Mouse (Mus musculus): ENCODE results near the gene Efcab2. TPM values are rescaled to one million over a fixed set of nuclear protein-coding genes. Genes with fewer than 3 reads are reported as not detected.

The Efcab2 gene
- total RNA-seq, 2 experiments from 2014 or later = 8.1 to 11.1 TPM

DNA sequence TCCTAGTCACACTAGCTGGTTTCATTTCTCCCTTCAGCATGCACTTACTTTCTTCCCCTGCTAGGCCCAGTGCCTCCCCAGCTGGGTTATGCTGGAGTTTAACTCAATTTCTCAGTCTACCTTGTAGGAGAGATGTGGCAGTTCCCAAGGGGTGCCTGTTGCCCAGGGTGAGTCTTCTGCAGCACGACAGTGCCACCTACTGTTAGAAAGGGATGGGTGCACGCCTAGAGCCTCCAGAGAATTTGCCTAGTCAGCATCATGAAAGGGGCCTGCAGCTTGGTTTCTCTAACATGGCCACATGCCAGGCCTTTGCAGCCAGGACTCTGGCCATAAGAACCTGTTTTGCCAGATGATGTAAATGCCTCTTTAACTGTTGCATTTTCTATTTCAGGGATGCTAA lies 57.8 kb downstream of the Efcab2 start:
- peak; percentile 99; the same call in 1 of the 2 replicates for TF ChIP-seq CTCF (conservative IDR thresholded peaks at IDR 0.05)
- Histone ChIP-seq H3K4me3 (no peak overlapping the region), H3K27ac (no peak overlapping the region)
- DNase-seq (ENCODE audit: low spot score in 2 of 2) = peak; percentile 84 to 85

DNA sequence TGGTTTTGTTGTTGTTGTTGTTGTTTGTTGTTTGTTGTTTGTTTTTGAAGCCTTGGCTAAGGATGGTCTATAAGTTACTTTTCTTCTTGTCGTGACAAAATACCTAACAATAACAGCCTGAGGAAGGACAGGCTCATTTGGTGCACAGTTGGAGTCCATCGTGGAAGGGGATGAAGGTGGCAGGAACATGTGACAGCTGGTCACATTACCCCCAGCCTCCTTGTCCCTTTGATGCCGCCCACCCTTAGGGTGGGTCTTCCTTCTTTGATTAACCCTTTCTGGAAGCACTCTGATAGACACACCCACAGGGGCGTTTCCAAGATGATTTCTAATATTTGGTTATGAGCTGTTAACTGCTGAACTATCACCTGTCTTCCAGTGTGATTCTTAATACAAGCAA lies 58.3 kb downstream of the Efcab2 start:
- H3K4me3 ChIP-seq = no peak overlapping the region
- TF ChIP-seq CTCF (conservative IDR thresholded peaks at IDR 0.05) = no peak
- no peak overlapping the region for H3K27ac ChIP-seq
- DNase-seq (ENCODE audit: low spot score in 2 of 2) = no peak

DNA sequence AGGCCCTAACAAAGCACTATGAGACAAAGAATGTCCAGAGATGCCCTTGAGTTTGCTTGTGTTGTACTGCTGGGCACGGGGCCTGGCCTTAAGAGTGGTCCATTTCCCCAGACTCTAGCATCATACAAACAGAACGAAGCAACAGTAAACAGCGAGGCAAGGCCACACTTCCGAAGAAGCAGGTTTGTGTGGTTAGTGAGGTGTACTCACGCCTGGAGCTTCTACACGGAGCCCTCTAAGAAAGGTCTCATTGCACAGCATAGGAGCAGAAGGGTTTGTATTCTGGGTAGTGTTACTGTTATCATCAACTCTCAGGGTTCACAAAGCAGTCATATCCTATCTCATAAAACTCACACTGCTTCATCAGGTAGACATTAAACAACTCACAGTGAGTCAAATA lies 61.7 kb downstream of the Efcab2 start:
- Histone ChIP-seq H3K4me3 (no peak overlapping the region), H3K27ac (no peak overlapping the region)
- TF ChIP-seq CTCF (conservative IDR thresholded peaks at IDR 0.05) = no peak
- no peak for DNase-seq (ENCODE audit: low spot score in 2 of 2)

DNA sequence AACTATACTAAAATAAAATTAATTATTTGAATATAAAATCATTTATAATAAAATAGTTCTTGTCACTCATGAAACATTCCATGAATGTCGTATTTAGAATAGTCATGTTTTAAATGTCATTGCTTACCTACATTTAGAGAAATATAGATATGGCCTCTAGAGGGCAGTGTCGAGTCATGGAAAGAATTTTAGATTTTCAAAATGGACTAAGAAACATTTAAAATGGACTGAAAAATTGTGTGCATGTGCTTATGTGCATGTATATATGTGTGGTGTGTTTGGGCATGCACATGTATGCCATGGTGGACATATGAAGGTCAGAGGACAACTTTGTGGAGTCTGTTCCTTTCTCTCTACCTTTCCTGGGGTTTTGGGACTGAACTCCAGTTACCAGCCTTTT lies 62.4 kb downstream of the Efcab2 start:
- TF ChIP-seq CTCF (conservative IDR thresholded peaks at IDR 0.05) = peak; percentile 94
- DNase-seq (ENCODE audit: low spot score in 2 of 2) = peak; percentile 16 to 60
- H3K27ac ChIP-seq = no peak overlapping the region
- no peak overlapping the region for H3K4me3 ChIP-seq

DNA sequence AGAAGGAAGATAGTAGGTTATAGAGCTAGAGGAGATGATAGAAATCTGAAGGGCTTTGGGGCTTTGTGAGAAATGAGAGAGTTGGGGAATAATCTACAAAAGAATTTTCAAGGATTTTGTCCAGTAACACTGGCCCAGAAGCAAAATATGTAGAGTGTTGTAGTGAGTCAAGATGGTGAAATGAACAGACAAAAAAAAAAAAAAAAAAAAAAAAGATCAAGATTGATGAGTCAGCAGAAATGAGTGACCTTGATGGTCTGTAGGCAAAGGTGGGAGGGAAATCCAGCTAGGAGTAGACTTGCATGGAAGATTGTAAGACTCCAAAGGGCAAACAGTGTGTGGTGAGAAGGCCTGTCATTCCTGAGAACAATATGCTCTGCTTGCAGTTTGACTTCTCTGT lies 78.0 kb downstream of the Efcab2 start:
- DNase-seq (ENCODE audit: low spot score in 2 of 2) = no peak
- no peak for TF ChIP-seq CTCF (conservative IDR thresholded peaks at IDR 0.05)
- H3K27ac ChIP-seq = no peak overlapping the region
- no peak overlapping the region for H3K4me3 ChIP-seq

DNA sequence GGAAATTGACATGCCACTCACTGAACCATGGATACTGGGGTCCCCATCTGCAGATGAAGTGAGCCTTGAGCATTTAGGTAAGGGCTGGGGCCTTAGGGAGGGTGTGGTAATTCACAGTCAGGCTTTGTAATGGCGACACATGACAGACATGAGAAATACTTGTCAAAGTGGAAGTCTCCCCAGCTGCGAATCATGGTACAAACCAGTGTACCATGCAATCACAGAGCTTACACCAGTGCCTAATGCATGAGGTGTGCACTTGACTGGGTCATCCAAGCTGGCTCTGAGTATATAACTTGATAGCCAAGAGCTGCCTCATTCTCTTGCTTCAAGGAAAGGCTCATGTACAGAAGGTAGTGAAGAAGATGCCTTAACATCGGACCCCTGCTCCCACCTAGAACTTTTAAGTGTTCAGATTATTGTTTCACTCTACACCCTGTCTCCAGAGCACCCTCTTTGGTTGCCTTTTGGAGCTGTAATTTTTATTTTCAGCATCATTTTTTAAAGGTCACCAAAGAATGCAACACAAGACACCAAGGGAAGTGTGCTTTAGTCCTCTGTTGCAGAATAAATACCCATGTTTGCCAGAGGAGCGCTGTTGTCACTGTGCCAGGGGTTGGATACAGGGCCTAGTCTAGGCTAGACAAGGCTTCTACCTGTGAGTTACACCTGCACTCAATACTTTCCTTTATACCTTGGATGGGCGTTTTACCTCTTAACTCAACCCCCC lies 79.4 kb downstream of the Efcab2 start:
- Histone ChIP-seq H3K27ac (no peak overlapping the region), H3K4me3 (no peak overlapping the region)
- no peak for DNase-seq (ENCODE audit: low spot score in 2 of 2)
- peak; percentile 40 for TF ChIP-seq CTCF (conservative IDR thresholded peaks at IDR 0.05)

DNA sequence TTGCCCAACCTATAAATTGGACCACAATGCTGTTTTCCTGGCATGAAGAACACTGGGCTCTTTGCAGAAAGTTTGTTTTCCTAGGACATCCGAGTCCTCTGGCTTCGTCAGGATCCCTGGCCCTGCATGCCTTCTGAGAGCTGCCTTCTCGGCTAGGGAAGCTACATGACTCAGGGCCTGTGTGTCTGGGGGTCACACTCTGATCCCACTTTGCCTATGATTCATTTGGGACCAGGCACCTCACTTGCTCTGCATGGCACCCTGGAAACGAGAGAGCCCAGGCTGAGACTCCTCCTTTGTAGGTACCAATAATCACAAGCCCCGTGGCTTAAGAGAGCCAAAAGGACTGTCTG lies 80.0 kb downstream of the Efcab2 start:
- TF ChIP-seq CTCF (conservative IDR thresholded peaks at IDR 0.05) = no peak
- DNase-seq (ENCODE audit: low spot score in 2 of 2) = no peak
- Histone ChIP-seq H3K4me3 (no peak overlapping the region), H3K27ac (no peak overlapping the region)

DNA sequence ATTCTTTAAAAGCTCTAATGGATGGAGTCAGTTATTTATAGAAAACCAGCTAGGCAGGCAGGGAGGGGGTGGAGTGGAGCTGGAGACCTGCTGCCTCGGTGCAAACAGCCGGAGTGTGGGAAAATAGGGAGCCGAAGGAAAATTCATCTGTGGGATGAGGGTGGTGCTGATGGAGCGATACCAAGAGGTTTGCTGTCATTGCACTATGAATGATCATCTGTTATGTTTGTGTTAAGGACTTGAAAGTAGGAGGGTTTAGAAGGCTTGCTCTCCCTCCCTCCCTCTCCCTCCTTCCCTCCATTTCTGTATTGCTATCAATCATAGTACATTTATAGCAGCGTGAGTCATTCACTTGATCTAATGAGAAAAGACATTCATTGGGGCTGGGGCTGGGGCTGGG lies 80.9 kb downstream of the Efcab2 start:
- no peak overlapping the region for H3K4me3 ChIP-seq
- H3K27ac ChIP-seq = peak overlapping the region; percentile 47; the same call in 1 of the 2 replicates
- peak; percentile 56 to 84 for DNase-seq (ENCODE audit: low spot score in 2 of 2)
- TF ChIP-seq CTCF (conservative IDR thresholded peaks at IDR 0.05) = no peak

DNA sequence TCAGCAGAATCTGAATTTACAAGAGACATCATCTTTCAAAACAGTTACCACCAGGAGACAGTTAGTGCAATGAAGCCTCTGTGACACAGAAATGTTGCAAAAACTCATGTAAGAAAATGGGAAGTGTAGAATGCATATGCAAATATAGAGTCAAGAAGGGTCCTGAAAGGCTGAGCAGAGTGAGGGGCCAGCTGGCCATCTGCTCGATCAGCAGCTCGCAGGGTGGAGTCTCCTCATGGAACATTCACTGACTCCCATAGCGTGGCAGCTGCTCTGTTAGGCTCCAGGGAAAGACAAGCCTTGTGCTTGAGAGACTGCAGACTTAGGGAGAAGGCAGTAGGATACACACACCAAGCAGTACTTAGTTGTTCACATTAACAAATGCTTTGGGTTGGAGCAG lies 83.2 kb downstream of the Efcab2 start:
- DNase-seq (ENCODE audit: low spot score in 2 of 2) = peak in 1 of 2 experiments; percentile 10
- Histone ChIP-seq H3K4me3 (no peak overlapping the region), H3K27ac (0 out of 2 replicates have a peak overlapping the region, but pooled peaks have one; percentile 6)
- no peak for TF ChIP-seq CTCF (conservative IDR thresholded peaks at IDR 0.05)

DNA sequence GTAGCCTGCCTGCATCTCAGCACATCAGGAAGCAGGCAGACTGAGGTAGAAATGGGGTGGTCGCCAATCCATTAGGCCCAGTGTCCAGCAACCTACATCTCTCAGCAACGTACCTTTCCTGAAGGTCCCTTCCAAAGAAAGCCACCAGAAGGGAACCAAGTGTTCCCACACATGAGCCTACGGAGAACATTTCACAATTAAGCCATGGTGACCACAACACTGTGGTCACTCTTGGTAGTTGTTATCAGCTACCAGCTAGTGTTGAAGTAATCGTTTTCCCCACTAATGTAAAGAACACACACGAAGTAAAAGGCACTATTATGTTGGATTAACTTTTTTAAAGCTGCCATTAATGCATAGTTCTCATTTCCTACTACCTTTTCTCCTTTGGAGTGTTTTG lies 85.8 kb downstream of the Efcab2 start:
- DNase-seq (ENCODE audit: low spot score in 2 of 2) = no peak
- Histone ChIP-seq H3K4me3 (no peak overlapping the region), H3K27ac (no peak overlapping the region)
- TF ChIP-seq CTCF (conservative IDR thresholded peaks at IDR 0.05) = no peak

DNA sequence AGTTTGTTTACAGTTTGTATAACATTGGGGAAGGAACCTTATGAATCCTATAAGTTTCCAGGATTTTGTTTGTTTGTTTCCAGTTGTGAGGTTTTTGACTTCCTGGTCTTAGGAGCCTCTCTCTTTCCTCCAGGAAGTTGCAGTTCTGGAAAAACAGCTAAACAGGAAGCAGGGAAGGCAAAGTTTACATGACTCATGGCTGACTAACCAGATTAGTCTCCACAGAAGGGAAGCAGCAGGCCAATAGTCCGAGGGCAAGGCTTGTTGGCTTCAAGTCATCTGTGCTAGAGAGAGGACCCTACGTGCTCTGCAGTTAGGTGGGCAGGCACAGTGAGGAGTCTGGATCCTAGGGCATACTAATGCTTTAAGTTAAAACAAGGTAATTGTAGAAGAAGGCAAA lies 86.6 kb downstream of the Efcab2 start:
- no peak for TF ChIP-seq CTCF (conservative IDR thresholded peaks at IDR 0.05)
- H3K27ac ChIP-seq = no peak overlapping the region
- no peak for DNase-seq (ENCODE audit: low spot score in 2 of 2)

DNA sequence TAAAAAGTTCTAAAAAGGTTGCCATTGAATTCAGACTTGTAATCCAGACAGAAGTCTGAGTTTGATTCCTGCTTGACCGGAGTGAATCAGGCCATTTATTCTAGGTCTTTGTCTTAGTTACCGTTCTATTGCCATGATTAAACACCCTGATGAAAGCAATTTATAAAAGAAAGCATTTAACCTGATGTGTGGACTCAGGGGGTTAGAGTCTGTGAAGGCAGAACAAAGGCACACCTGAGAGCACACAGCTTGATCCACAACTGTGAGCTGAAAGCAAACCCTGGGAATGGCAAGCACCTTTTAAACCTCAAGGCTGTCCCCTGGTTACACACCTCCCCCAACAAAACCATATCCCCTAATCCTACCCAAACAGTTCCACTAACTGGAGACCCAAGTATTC lies 90.3 kb downstream of the Efcab2 start:
- DNase-seq (ENCODE audit: low spot score in 2 of 2) = no peak
- Histone ChIP-seq H3K27ac (no peak overlapping the region), H3K4me3 (no peak overlapping the region)
- TF ChIP-seq CTCF (conservative IDR thresholded peaks at IDR 0.05) = no peak

More for the DNA sequence above, 86.6 kb downstream of the Efcab2 start:
- no peak overlapping the region for H3K4me3 ChIP-seq

DNA sequence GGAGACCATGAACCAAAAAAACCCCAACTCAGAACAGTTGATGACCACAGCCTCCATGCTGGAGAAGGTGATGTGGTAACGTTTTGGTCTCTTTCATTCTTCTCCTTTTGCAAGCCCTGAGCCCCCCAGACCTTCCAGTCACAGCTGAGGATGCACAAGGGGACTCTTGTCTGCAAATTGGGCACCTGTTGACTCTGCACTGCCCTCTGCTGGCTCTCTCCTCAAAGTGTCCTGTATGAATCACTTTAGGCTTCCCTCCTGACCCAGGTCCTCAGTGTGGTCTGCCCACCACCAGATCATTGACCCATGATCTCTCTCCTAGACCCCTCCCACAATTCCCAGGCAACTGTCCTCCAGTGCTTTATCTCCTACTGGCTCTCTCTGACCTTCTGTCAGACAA lies 91.0 kb downstream of the Efcab2 start:
- H3K27ac ChIP-seq = no peak overlapping the region
- peak; percentile 11 to 44 for DNase-seq (ENCODE audit: low spot score in 2 of 2)
- no peak overlapping the region for H3K4me3 ChIP-seq
- TF ChIP-seq CTCF (conservative IDR thresholded peaks at IDR 0.05) = peak; percentile 76

DNA sequence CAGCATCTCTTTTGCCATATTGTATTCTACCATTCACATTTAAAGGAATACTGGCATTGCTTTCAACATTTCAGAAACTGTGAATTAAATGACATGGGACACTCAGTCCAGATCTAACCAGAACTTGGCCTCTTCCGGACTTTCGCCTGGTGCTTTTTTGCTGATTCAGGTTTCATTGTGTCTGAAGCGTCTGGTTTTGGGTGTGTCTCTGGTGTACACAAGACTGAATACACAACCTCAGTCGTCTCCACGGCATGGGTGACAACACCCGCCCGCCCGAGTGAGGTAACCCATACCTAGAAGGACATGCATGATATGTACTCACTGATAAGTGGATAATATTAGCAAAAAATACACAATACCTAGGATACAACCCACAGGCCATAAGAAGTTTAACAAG lies 101.1 kb downstream of the Efcab2 start:
- Histone ChIP-seq H3K4me3 (no peak overlapping the region), H3K27ac (no peak overlapping the region)
- no peak for TF ChIP-seq CTCF (conservative IDR thresholded peaks at IDR 0.05)
- DNase-seq (ENCODE audit: low spot score in 2 of 2) = no peak
